Mouse (Mus musculus) thymus, postnatal 10 days (tissue): ENCODE measurements around the gene Cox7a1.

Source experiments
- DNase-seq, 2 experiments: peaks; one replicate each; pipeline ENCODE4 v3.0.0; 2021; ENCODE audit warnings: low spot score in 2 of 2

Cox7a1 gene

GRCm38 (mm10) chr7:30220008-30220356 is 36.0 kb downstream of the Cox7a1 start:
- no peak for DNase-seq

DNA sequence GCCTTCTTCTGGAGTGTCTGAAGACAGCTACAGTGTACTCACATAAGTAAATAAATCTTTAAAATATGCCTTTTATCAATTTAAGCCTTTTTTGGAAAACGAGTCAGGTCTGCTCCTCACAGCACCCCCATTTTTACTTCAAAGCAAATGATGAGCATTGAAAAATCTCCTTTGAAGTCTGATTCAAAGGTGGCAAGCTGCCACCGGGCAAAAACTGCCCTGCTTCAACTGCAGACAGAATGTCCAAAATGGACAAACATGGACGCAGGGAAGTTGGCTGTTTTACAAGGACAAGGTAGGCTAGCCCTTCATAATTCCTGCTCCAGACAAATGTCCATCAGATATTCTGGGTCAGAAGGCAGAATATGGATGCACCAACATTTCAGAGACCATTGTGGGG is 37.5 kb downstream of the Cox7a1 start:
- DNase-seq: no peak

GRCm38 (mm10) chr7:30222205-30222604 is 38.3 kb downstream of the Cox7a1 start:
- DNase-seq: no peak

- DNase-seq: no peak
Observed at GRCm38 (mm10) chr7:30224206-30224605, 40.3 kb downstream of the Cox7a1 start.

- DNase-seq: no peak
Observed at GRCm38 (mm10) chr7:30231328-30231668, 47.4 kb downstream of the Cox7a1 start.

GRCm38 (mm10) chr7:30231669-30232454 is 47.9 kb downstream of the Cox7a1 start, which contains the start of the genes Polr2i and Tbcb:
Gene Polr2i (plus strand): TSS chr7:30231948.
Gene Tbcb (minus strand): TSS chr7:30232272.
- DNase-seq: peak; percentile 93 to 95

DNA sequence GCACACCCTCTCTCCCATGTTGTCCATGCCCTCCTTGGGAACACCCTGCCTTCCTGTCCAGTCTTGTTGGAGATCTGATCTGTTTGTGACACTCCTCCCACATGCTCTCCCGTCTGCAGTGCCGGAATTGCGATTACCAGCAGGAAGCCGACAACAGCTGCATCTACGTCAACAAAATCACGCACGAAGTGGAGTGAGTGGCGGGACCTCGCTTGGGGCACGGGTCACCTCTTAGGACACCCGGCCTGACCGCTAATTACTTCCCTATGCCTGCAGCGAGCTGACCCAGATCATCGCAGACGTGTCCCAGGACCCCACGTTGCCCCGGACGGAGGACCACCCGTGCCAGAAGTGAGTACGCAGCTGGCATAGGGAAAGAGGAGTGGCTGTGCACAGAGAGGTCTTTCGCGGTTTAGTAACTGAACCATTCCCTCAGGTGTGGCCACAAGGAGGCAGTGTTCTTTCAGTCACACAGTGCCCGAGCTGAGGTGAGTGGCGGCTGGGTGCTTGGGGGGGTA is 48.7 kb downstream of the Cox7a1 start:
- peak; percentile 53 to 66 for DNase-seq

DNA sequence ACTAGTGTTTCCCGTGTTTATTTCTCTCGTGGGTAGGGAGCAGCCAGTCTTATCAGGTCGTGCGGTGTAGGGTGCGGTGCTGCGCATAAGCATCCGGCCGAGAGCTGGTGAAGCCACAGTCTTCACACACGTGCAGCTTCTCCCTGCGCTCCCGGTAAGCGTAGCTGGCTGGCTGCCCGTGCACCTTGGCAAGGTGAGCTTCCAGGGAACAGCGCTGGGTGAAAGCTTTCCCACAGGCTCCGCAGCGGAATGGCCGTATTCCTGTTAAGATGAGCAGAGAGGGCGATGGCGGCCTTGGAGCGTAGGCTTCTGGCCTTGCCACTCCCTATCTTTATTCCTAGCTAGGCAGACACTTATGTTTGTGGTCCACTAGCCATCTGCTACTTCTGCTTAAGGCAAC is 49.4 kb downstream of the Cox7a1 start:
- DNase-seq: no peak

DNA sequence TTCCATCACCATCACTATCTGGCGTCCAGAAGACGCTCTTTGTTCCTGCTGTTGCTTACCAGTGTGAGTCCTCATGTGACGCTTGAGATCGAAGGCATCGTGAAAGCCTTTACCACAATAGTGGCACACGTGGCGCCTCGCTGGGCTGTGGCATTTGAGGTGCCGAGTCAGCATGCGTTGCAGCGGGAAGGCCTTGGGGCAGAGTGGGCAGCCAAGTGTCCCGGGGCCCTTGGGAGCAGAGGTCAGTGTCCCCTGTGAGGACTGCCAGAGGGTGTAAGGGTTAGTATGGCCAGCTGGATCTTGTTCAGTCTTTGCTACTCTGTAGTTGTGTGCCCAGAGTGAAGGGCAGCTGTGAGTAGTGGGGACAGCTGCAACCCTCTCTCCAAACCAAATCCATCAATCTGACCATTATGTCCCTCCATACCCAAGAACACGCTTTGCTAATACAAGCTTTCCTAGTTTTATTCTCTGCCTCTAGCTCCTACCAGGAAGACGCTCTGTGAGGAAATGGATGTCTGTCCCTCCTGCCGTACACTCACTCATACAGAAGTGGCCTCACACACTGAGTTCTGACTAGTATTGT is 50.4 kb downstream of the Cox7a1 start:
- DNase-seq: no peak

GRCm38 (mm10) chr7:30235091-30235490 is 51.1 kb downstream of the Cox7a1 start:
- no peak for DNase-seq

GRCm38 (mm10) chr7:30235625-30236024 is 51.7 kb downstream of the Cox7a1 start, which contains the start of gene Ovol3:
Gene Ovol3 (minus strand): TSS chr7:30235725.
- no peak for DNase-seq
